Mouse (Mus musculus) B cell, adult 62 days (primary cell): ENCODE measurements around the gene Vapb. TPM values are rescaled to one million over a fixed set of nuclear protein-coding genes. Genes with fewer than 3 reads are reported as not detected.

ENCODE experiments used
- total RNA-seq: library from RNA; stranded (reverse); gene quantifications from 4 replicates; pipeline ENCODE4 v1.2.4, GENCODE M21; 2023

The Vapb gene
- total RNA-seq: 40.0 to 46.9 TPM (median 43.6 TPM) in 4 replicates

GRCm38 (mm10) chr2:173737222-173737989 is at the start of gene Vapb:
TSS of gene Vapb (plus strand) at chr2:173737511.

GRCm38 (mm10) chr2:173719115-173719514 is 18.2 kb upstream of the Vapb start, which contains the start of gene 1700010B08Rik:
TSS of gene 1700010B08Rik (plus strand) at chr2:173719415.

Other genes starting within 250 kb of the Vapb start
- gene 1700021F07Rik, start 214.9 kb upstream of the Vapb start, total RNA-seq: not detected in 4 replicates
- gene Ankrd60, start 159.1 kb upstream of the Vapb start, total RNA-seq: not detected in 4 replicates
- gene Rab22a, start 77.8 kb upstream of the Vapb start, total RNA-seq: 20.2 to 27.7 TPM (median 24.1 TPM) in 4 replicates
- not detected in 4 replicates for gene 1700010B08Rik, start 18.1 kb upstream of the Vapb start, total RNA-seq